Mouse (Mus musculus) telencephalon, adult 2 months (tissue): Measurements from ENCODE around the gene Osbpl3.

Source experiments
- DNase-seq: peaks from one replicate; pipeline ENCODE4 v3.0.0-alpha.2; 2011; ENCODE audit warnings: low read depth, low spot score

Gene Osbpl3

DNA sequence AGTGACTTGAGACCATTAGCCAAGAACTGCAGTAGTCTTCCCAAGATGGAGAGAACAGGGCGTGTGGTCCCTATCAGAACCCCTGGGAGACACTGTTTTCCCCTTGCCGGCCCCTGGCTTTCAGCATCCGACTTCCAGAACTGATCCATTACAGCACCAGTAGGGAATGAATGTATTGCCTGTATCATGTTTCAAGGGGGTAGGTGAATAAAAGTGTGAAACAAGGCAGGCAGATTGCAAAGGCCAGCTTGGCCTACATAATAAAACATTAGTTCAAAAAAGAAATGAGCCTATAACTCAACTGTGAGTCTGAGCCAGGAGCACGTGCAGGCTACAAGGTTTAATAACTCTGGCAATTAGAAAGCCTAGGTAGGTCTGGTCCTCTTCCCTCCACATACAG is 52.5 kb downstream of the Osbpl3 start:
- DNase-seq: no peak

DNA sequence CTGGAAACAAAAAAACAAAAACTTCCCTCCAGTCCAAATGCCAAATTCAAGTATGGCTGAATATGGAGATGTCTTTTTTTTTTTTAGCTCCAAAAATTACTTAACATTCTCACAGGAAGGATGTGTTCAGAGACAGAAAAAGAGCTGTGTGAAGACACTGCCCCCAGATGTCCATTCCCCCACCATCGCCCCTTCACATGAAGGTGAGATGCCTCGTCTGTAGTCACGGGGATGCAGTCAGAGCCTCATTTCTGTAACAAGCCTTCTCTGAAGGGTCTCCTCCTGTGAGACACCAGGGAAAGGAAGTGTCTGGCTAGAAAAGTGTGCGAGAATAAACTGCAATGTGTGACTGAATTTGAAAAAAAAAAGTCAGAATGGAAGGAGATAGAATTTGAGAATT is 53.1 kb downstream of the Osbpl3 start:
- peak; percentile 67 for DNase-seq

DNA sequence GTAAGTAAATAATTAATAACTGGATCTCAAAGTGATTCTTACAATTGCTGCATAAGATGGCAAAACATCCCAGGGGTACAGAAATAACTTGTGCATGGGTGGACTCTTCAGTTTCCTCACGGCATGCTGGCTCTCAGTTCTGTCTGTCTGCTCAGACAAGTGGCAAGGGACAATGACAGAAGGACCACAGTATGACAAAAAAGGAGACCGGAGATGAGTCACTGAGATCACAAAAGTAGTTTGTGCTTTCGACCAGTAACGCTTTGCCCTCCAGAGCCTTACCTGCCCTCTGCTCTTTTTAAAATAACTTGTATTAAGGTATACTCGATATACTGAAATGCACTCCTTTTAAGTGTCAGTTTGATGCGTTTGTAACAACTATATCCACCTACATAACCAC is 55.8 kb downstream of the Osbpl3 start:
- DNase-seq: peak; percentile 53

DNA sequence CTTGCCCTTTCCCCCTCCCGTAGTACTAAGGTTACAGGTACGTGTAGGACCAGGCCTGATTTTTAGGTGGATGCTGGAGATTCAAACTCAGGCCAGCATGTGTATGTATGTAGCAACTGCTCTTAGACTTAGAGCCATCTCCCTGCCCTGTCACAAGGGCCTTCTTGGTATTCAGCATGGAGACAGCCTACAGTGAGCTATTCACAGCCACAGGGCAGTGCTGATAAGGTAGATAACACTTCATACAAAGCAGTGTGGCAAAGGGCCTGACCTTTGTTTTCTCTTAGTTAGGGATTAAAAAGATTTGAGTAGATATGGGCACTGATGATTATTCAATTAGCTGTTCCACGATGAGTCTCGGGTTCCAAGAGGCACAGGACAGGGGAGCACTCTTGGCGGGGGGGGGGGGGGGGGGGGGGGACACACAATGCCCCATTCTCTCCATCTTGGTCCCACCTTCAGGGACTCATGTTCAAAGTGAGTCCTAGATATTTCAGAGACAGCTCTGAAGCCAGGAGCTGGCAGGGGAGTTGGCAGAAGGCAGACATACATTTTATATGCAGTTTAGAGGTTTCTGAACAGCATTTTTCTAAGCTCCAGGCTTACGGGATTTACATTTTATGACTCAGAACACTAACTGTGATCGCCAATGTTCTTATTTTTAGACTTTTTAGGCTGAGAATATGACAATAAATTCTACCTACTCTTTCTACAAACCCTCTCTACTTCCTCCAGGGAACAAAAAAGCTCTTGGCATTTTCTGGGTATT is 56.4 kb downstream of the Osbpl3 start:
- peak; percentile 81 for DNase-seq

DNA sequence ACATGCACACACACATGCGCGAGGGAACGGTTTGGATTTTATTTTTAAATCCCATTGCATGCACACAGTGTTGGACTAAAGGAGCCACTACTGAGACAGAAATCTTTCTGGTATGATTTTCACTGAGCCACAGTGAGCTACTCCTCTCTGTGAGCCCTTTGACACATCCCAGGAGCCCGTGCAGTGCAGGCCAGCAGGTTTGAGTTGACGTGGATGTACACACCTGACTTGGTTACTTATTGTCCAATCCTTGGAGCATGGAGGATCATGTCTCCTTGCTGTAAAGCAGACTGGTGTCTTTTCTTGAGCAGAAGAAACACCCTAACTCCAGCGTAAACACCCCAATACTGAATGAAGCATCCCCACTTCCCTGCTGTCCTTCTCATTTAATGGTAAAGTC is 57.7 kb downstream of the Osbpl3 start:
- DNase-seq: no peak

DNA sequence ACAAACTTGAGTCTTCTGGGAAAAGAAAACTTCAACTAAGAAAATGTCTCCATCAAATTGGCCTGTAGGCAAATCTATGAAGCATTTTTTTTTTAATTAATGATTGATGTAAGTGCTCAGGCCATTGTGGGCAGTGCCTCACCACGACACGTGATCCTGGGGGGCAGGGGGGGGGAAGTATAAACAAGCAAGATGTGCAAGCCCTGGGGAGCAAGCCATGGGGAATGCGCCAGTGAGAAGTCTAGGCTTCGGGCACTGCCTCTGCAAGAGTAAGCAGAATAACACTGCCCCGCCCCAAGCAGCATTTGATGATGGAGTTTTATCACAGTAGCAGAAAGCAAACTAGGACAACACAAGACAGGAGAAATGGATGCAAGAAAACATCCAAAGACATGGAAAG is 58.9 kb downstream of the Osbpl3 start:
- no peak for DNase-seq

DNA sequence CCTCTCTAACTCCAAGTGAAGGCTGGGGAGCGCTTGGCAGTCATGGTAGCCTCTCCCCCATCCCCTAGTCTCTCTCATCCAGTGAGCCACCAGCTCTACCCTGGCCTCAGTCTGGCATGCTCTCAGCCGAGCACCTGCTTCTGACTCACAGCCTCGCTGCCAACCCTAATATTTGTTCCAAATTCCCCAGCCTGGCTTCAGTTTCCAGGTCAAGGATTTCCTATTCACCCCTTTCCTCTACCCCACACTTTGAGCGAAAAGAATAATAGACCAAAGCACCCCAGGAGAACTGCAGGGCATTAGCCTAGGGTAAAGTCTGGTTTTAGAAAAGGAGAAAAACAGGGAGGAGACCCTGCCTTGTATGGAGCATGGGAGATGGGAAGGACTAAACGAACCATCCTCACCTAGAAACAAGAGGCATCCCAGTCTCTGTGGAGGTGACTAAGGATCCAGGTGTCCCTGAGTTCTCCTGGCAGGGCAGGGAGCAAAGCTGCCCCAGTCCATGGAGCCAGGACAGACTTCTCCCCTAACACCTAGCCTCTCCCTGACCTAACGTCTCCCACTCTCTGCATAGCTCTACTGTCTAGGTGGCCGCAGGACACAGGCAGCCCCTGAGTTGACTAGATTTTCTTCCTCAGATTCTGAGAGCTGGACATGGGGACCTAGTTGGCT is 60.2 kb downstream of the Osbpl3 start:
- DNase-seq: no peak

DNA sequence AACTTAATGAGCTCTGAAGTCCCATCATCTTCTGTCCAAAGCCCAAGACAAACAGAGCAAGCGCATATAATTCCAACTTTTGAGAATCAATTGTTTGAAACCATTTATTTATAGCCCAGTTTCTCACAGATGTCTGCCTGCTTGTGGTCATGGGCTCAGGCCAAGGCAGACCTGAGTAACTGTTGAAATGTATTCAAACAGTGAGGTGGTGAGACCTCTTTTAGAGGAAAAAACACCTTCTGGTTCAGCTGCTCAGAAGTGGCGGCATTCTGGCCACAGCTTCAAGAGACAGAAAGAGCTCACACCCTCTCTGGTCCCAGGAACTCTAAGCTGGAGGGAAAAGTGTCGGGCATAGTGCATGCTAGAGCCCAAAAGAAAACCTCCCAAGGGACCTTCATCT is 61.6 kb downstream of the Osbpl3 start:
- no peak for DNase-seq

DNA sequence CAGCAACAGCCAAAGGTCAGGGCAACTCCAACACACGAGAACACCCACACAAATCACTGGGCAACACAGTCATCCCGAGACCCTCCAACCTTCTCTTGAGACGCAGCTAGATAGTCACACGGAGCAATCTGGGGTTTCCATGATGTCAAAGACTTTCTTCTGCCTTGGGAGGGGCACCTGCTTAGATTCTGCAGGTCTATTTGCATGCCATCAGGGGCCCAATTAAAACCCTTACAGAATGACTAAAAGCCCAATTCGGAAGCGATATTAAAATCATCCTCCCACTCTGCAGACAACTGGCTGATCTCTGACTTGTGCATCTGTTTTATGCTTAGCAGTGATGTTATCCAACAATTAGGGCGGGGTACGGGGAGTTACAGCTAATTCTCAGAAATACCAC is 62.0 kb downstream of the Osbpl3 start:
- no peak for DNase-seq

DNA sequence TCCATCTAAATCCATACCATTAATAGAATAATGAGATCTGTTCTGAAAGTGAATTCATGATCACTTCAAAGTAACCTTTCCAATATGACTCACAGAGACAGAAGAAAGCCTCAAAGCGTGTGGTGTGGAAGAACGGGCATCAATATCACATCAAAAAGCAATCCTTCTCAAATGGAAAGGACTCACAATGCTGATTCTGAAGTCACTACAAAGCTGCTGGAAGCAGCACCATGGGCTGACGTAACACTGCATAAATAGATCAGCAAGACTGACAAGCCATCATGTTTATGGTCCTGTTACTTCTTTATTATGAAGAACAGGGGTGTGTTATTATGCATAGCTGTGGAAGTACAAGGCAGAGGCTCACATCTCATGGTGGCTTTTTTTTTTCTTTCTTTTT is 64.0 kb downstream of the Osbpl3 start:
- DNase-seq: no peak

DNA sequence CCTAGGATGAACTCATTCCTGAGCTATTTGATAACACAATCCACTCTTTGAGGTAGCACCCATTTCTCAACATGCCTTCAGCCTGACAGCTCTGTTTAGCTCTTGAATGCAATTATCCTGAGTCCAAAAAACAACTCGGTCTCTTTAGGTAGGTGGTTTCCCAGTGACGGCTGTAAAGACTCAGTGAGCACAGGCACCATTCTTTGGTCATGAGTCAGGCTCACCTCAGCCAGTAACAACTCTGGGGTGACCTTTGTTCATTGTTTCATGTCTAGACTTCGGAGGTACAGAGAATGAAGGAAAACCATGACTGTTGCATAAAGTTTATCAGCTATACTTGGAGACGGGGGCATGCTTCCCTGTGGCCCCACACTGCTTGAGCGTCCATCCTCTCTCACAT is 65.7 kb downstream of the Osbpl3 start:
- no peak for DNase-seq

DNA sequence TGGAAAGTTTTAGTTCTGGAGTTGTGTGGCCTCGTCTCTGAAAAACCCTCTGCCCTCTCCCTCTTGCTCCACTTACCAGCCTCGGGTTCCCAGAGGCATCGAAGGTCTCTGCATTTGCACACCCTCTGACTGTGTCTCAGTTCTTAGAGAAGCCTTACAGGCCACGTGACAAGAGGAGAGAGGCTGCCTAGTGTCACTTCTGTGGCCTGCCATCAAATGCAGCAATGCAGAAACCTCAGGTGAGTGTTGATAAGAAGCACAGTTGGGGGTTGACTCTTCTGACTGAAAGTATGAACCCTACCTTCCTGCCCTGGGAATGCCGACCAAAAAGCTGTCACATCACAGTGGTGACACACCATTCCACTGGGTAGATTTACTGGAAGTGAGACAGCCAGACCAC is 68.4 kb downstream of the Osbpl3 start:
- no peak for DNase-seq

DNA sequence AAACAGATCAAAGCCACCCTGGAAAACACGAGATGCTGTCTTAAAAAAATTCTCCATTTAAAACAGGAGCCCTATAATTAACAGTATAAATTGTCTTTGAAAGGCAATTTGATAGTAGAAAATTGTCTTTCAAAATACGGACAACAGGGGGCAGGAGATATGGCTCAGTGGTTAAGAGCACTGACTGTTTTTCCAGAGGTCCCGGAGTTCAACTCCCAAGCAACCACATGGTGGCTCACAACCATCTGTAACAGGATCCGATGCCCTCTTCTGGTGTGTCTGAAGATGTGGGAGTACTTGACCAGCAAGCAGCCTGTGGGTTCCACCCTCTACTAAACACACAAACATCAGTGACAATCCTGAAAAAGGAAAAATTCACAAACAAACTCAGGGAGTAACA is 69.5 kb downstream of the Osbpl3 start:
- no peak for DNase-seq

DNA sequence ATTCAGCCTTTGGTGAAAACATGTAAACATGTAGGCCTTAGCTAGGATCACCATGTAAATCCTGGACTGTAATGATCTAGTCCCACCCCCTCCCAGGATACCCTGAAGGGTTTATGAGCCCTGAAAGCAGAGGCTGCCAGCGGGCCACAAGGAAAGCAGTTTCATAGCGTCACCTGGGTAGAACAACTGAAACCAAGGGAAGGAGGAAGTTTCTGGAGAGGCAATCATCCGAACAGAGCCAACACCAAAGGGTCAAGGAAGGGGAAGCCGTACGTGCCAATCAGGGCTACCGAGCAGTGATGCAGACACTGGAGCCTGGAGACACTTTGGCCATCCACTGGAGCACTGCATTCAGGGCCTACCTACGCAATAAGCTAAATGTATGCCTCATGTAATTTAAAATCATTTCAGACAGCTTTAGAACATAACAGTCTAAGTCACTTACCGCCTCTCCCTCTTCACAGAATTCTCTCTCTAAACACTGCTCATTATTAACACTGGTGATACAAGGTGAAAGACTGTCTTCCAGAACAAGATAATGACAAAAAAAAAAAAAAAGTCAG is 70.5 kb downstream of the Osbpl3 start:
- DNase-seq: no peak

DNA sequence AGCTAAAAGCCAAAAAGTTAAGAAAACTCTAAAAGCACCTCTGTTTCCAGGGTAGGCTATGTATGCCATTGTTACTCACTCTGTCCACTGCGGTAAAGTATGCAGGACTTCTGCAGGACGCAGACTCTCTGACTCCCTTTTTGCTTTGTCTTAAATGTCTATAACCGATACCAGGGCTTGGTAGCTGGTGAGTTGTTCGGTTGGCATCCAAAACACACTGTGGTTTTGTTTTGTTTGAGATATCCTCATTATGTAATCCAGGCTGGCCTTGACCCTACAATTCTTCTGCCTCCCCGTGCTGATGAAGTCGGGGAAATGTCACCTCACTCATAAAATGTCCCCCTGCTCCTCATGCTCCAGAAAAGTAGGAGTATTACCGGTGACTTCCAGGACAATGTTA is 73.3 kb downstream of the Osbpl3 start:
- DNase-seq: no peak

DNA sequence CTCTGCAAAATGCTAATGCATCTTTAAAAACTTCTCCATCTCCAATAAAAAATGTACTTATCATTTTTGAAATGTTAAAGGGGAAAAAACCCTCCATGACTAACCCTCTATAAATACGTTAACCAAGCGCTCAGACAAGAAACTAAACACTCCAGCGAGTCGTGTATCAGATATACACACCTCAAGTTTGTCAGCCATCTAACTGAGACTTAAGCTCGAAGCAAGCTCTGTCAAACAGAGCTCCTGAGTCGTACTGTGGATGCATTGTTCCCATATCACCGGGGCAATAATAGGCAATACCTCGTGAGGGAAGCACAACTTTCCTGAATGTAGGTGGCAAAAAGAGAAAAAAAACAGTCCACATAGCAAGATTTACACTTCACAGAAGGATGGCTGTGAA is 73.8 kb downstream of the Osbpl3 start:
- no peak for DNase-seq

DNA sequence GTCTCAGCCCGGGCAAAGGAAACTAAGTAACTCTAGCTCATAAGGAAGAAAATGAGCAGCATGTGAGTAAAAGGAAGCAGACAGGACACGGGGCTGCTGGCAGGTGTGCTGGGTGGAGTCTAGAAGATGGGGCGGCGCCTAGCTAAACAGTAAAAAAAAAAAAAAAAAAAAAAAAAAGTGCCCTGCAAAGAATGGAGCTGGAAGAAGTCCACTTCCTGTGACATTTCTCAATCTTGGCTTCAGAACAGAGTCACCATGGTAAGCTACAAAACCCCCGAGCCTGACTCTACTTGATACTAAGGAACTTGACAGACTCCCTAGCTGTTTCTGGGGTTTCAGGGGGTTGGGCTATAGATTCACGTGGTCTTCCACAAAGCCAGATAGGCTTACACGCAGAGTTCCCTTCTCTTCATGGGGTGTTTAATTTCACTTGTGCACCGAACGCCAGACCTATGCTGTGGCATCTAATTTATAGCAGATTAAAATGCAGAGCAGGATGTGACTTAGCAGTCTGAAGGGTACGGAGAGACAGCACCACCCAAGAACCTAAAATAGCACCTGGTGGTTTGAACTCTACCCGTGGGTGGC is 74.4 kb downstream of the Osbpl3 start:
- DNase-seq: no peak

DNA sequence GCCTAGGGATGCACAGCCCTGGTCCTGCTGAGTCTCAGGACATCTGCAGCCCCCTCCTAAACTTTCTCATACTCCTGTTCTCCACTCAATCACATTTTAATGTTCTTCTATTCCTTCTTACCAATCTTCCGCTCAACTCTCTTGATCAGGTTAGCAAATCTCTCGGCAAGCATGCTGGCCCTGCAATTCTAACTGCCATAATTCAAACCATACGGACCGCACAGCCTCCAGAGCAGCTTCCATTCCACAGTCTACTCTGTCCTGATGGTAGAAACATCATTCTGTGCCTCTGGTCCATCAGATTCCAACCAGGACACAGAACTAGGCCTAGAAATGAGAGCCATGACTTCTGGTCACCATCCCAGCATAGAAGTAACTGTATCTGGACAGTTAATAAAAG is 76.3 kb downstream of the Osbpl3 start:
- no peak for DNase-seq

DNA sequence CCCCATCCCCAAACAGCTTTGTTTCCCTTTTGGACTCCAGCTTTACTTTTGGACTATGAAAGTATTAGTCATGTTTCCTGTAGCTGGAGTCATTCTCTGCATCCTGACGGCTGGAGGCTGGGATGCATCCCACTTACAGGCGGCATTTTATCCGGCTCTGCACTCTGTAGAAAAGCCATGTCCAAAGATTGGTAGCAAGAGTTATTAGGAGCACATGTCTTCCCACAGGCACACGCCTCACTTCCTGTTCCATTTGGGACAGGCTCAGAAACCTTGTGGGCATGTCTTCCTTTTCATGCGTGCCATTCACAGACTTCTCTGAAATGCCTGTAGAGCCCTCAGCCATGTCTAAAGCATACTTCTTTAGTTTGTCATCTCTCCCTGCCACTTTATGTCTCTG is 76.9 kb downstream of the Osbpl3 start:
- peak; percentile 73 for DNase-seq

DNA sequence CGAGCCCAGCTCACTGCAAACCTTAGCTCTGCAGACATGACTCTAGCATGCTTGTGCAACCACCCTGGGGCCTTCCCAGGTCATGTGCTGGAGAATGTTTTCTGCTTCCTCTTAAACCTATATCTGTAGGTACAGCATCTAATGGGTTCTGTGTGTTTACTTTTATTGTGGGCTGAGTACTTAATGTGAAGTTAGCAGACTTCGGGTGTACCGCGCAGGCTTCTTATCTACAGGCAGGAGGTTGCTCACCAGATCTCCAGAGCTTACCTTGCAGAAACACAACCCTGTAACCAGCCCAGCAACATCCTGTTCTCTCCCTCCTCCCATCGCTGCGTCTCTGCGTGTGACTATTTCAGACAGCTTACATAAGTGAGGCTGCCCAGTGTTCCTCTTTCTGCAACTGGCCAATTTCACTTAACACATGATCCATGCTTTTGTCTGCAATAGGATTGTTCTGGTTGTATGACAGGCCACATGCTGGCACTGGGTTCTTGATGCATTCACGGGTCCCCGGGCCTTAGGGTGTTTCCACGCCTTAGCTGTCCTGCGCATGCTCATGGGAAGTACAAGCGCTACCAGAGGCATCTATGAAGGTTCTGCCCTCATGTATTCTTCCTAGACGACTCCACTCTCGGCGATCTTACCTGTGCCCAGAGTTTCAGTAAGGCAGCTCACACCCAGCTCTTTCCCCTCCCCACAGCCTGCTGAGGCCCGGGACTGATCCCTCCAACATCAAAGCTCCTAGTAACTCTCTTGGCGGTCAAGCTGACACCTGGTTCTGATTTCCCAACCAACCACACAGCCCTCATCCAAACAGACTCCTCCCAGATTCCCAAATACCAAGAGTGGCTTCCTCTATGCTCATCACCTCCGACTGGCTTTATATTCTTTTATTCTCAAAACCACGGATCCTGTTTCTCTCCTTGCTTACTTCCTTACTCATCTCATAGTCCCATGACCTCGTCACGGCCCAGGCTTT is 78.0 kb downstream of the Osbpl3 start:
- peak; percentile 85 for DNase-seq

DNA sequence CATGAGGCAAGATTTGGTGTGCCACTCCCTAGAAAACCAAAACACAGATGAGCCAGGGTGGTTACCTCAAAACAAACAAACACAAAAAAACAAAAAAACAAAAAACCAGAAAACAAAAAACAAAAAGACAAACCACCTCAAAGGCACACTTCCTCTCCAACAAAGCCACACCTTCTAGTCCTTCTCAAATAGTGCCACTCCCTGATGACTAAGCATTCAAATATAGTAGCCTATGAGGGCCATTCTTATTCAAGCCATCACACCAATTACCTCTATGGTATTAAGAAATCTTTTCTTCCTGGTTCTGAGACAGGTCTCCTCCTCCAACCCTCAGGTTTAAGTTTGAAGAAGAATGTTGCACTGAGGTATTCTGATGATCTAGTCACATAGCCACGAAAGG is 79.3 kb downstream of the Osbpl3 start:
- DNase-seq: no peak
